Mouse (Mus musculus): ENCODE measurements at regions not wholly inside any gene's neighbourhood (a gene's known extent, or its start where the extent isn't known, plus 50 kb on each side); places are given as distances from the start of the nearest gene placed in this dataset.

- DNase-seq (ENCODE audit: low spot score in 2 of 2): no peak
Measured at GRCm38 (mm10) chr16:62981821-62982220, 127.7 kb downstream of the Pros1 start.

GRCm38 (mm10) chr16:62982558-62982957 is 128.5 kb downstream of the Pros1 start:
- DNase-seq (ENCODE audit: low spot score in 2 of 2): no peak

- no peak for DNase-seq (ENCODE audit: low spot score in 2 of 2)
Measured at GRCm38 (mm10) chr16:62995555-62995954, 141.4 kb downstream of the Pros1 start.

GRCm38 (mm10) chr16:63011151-63011734 is 157.1 kb downstream of the Pros1 start:
- DNase-seq (ENCODE audit: low spot score in 2 of 2): no peak

- peak in 1 of 2 experiments; percentile 30 for DNase-seq (ENCODE audit: low spot score in 2 of 2)
Measured at GRCm38 (mm10) chr16:63014453-63014852, 160.3 kb downstream of the Pros1 start.

- no peak for DNase-seq (ENCODE audit: low spot score in 2 of 2)
Measured at GRCm38 (mm10) chr16:63016144-63016543, 162.0 kb downstream of the Pros1 start.

- no peak for DNase-seq (ENCODE audit: low spot score in 2 of 2)
Measured at GRCm38 (mm10) chr16:63016658-63017057, 162.6 kb downstream of the Pros1 start.

GRCm38 (mm10) chr16:63030399-63030798 is 176.3 kb downstream of the Pros1 start:
- DNase-seq (ENCODE audit: low spot score in 2 of 2): no peak

GRCm38 (mm10) chr16:63031035-63031434 is 176.9 kb downstream of the Pros1 start:
- no peak for DNase-seq (ENCODE audit: low spot score in 2 of 2)

- DNase-seq (ENCODE audit: low spot score in 2 of 2): no peak
Measured at GRCm38 (mm10) chr16:63031802-63032201, 177.7 kb downstream of the Pros1 start.

- no peak for DNase-seq (ENCODE audit: low spot score in 2 of 2)
Measured at GRCm38 (mm10) chr16:63049100-63049499, 195.0 kb downstream of the Pros1 start.

GRCm38 (mm10) chr16:63062883-63063282 is 208.8 kb downstream of the Pros1 start:
- no peak for DNase-seq (ENCODE audit: low spot score in 2 of 2)

GRCm38 (mm10) chr16:63069987-63070386 is 215.9 kb downstream of the Pros1 start:
- no peak for DNase-seq (ENCODE audit: low spot score in 2 of 2)

- DNase-seq (ENCODE audit: low spot score in 2 of 2): no peak
Measured at GRCm38 (mm10) chr16:63075814-63076213, 221.7 kb downstream of the Pros1 start.

- DNase-seq (ENCODE audit: low spot score in 2 of 2): no peak
Measured at GRCm38 (mm10) chr16:63081383-63081782, 227.3 kb downstream of the Pros1 start.

- no peak for DNase-seq (ENCODE audit: low spot score in 2 of 2)
Measured at GRCm38 (mm10) chr16:63083256-63083655, 229.1 kb downstream of the Pros1 start.

GRCm38 (mm10) chr16:63084021-63084756 is 230.1 kb downstream of the Pros1 start:
- DNase-seq (ENCODE audit: low spot score in 2 of 2): no peak

GRCm38 (mm10) chr16:63086086-63086796 is 232.1 kb downstream of the Pros1 start:
- no peak for DNase-seq (ENCODE audit: low spot score in 2 of 2)

GRCm38 (mm10) chr16:63091471-63092300 is 237.6 kb downstream of the Pros1 start:
- DNase-seq (ENCODE audit: low spot score in 2 of 2): peak; percentile 34 to 67

- DNase-seq (ENCODE audit: low spot score in 2 of 2): no peak
Measured at GRCm38 (mm10) chr16:63094126-63094840, 240.2 kb downstream of the Pros1 start.

- DNase-seq (ENCODE audit: low spot score in 2 of 2): no peak
Measured at GRCm38 (mm10) chr16:63102362-63102761, 248.3 kb downstream of the Pros1 start.
